ENCODE assay signal across 8 mouse cellular contexts in the genomic region with DNA sequence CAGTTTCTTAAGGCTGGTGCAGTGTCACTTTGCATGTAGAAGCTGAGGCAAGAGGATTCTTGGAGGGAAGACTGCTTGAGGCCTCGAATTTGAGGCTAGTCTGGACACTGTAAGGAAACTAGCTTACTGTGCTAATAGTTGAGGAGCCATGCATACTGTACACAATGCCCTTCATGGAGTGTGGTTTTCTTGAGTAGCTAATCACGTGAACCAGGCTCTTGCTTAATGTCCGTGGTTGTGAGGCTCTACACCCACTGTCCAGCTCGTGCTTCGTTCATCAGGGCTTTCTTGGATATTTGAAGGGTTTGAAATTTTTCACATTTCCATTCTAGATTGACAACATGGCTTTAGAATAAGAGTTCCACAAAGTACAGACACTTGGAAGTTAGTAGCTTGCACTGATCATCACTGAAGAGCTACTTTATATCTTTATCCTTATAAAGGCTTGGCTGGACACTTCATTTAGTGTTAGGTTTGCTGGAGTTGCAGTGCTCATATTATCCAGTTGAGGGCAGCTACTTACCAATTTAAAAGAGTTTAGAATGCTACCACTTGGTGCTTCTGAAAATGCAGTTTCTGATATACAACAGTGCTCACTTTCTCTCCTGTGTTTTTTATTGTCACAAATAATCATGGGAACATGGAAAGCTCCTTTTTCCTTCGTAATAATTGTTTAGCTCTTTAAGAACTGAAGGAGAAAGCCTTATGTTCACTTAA.
DNase-seq lines count a peak whose midpoint lies in the region; ATAC-seq and TF ChIP-seq lines count a peak whose summit lies in the region.

No protein-coding gene starts in this region.

- no peaks in the 10 kb centered on the region for H3K4me1 ChIP-seq in limb, embryonic 14.5 days (ENCODE audit: control insufficient read depth, insufficient read depth, low read length)
- H3K4me1 ChIP-seq in limb, embryonic 10.5 days = no peaks in the 10 kb centered on the region

- no peaks in the 10 kb centered on the region for H3K36me3 ChIP-seq in limb, embryonic 14.5 days (ENCODE audit: control insufficient read depth, insufficient read depth, low read length)
- no peaks in the 10 kb centered on the region for H3K36me3 ChIP-seq in limb, embryonic 10.5 days

- ATAC-seq in limb, embryonic 14.5 days (ENCODE audit: low FRiP score, low read depth) = no peak
- ATAC-seq in monocyte, adult 5-6 weeks (replicated peaks; ENCODE audit: insufficient number of reproducible peaks, low FRiP score, low TSS enrichment, poor library complexity, severe bottlenecking) = 0 out of 2 replicates have a peak, but pooled peaks have one; percentile 40

- no peaks in the 10 kb centered on the region for H3K27me3 ChIP-seq in limb, embryonic 14.5 days (ENCODE audit: control insufficient read depth, insufficient read depth, low read length)
- H3K27me3 ChIP-seq in limb, embryonic 10.5 days (ENCODE audit: low read depth, poor library complexity, severe bottlenecking) = no peaks in the 10 kb centered on the region

- DNase-seq in cerebellum, adult 11 months = peak; percentile 10
- no peak for DNase-seq in cerebellum, adult 11-12 months
- DNase-seq in limb, embryonic 14.5 days (ENCODE audit: low spot score) = peak; percentile 70
- DNase-seq in limb, embryonic 10.5 days (ENCODE audit: low spot score) = no peak
- peak; percentile 24 for DNase-seq in c-Kit-positive CD71-positive TER-119-negative erythroid progenitor cells, embryonic 14.5 days (ENCODE audit: low read depth)
- peak; percentile 44 for DNase-seq in kidney, postnatal 10 days
- DNase-seq in ovary, adult 18-20 months (ENCODE audit: low spot score) = no peak

- H3K4me3 ChIP-seq in limb, embryonic 14.5 days (replicated peaks; ENCODE audit: low read length) = no peak overlapping the region
- no peak overlapping the region for H3K4me3 ChIP-seq in limb, embryonic 10.5 days

- H3K27ac ChIP-seq in limb, embryonic 14.5 days (replicated peaks; ENCODE audit: low read depth, low read length) = no peak overlapping the region
- H3K27ac ChIP-seq in limb, embryonic 10.5 days = no peak overlapping the region

- H3K9ac ChIP-seq in limb, embryonic 14.5 days (ENCODE audit: low read depth, low read length, severe bottlenecking) = no peak overlapping the region

- TF ChIP-seq POLR2A in limb, embryonic 14.5 days (IDR thresholded peaks at IDR 0.05; ENCODE audit: borderline replicate concordance, extremely low read depth, insufficient read depth, insufficient read length) = no peak

- WGBS in limb, embryonic 14.5 days = 68% methylated on average over 6 of the region's 6 CpGs
- 82% methylated on average over 6 of the region's 6 CpGs for WGBS in limb, embryonic 10.5 days

- no peaks in the 10 kb centered on the region for H3K9me3 ChIP-seq in limb, embryonic 14.5 days (ENCODE audit: control insufficient read depth, low read length)
- H3K9me3 ChIP-seq in limb, embryonic 10.5 days (replicated peaks) = no peaks in the 10 kb centered on the region

- no peak overlapping the region for H3K4me2 ChIP-seq in limb, embryonic 14.5 days (replicated peaks; ENCODE audit: low read depth, low read length, severe bottlenecking)

Comparison
In these comparisons a context has a peak if more than half of its experiments do, and no peak if none do; other contexts are left out.
1. DNase-seq: peak in cerebellum, adult 11 months (single experiment), limb, embryonic 14.5 days (single experiment), c-Kit-positive CD71-positive TER-119-negative erythroid progenitor cells, embryonic 14.5 days (single experiment) and kidney, postnatal 10 days (single experiment); none in cerebellum, adult 11-12 months (single experiment), limb, embryonic 10.5 days (single experiment) and ovary, adult 18-20 months (single experiment).